Mouse (Mus musculus) spleen, adult 18-20 months (tissue): ENCODE results near the gene Cyp27a1.
A peak's percentile ranks its signal among the peaks of the same experiment; 100 is the strongest.

Source experiments
- DNase-seq, 2 experiments: peaks; one replicate each; pipeline ENCODE4 v3.0.0; 2022; ENCODE audit warnings: mixed read lengths in 2 of 2

Cyp27a1 gene

DNA sequence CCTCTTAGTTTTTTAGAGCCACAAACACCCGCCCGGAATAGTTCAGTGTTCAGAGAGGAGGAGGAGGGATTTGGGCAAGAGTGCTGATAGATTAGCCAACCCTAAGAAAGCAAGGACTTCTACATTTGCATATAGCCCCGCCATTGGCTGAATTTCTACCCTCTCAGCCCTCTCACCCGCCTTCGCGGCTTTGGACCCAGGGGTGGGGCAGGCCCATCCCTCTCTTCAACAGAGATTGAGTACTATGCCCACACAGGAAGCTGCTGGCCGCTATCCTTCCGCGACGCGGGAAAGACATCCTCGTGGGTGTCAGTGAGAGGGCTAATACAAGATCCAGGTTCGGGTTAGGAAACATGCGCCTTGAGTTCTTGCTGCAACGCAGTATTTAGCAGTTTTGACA lies 59.8 kb downstream of the Cyp27a1 start:
- peak; percentile 44 to 52 for DNase-seq

DNA sequence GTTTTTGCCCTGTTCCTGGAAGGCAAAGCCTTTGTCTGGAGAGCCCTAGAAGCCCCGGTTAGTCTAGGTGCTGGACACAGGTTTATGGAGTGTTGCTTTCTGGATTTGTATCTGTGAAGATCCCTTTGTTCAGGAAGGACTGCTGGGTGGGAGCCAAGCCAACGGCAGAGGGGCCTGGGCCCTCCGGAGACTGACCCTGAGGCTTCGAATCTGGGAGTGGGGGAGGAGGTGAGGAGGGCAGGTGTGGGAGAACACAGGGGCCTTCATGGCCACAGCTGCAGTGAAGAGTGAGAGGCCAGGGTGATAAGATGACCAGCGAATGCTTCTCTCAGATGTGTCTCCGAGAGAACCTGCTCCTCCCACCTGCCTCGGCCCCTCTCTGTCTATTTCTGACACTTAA lies 60.7 kb downstream of the Cyp27a1 start:
- no peak for DNase-seq

- no peak for DNase-seq
Observed at GRCm38 (mm10) chr1:74775816-74776215, 62.4 kb downstream of the Cyp27a1 start.

DNA sequence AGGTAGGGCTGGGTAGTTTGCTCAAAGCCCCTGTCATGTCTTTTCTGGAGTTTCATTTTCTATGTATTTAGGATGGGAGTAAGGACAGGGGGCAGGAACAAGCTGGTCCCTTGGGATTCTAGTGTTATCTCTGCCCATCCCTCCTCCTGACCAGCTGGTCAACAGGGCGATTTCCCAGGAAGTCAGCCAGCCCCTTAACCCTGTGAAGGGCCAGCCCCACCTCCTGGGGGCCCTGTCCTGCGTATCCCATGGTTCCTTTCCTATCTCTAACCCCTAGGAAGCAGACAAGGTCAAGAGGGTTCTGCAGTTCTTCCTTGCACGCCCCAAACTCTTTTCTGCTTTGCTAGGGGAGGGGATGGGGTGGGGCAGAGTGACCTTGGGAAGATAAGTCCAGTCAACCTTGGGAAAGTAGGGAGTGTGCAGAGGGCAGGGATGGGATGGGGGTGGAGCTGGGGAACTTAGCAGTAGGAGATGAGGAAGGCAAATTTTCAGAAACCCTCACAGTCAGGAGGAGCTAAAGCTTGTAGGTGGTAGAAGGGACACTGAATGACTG lies 65.6 kb downstream of the Cyp27a1 start:
- no peak for DNase-seq

DNA sequence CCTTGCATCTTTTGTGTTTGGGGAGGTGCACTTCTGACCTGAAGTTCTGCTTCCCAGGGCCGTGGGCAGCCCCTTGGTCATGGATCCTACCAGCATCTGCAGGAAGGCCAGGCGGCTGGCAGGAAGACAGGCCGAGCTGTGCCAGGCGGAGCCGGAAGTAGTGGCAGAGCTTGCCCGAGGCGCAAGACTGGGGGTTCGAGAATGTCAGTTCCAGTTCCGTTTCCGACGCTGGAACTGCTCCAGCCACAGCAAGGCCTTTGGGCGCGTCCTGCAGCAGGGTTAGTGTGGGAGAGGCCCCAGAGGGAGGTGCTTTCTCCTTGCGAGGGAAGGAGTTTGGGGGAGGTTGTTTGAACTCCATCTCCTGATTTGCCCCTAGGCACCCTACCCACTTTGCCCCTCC lies 68.7 kb downstream of the Cyp27a1 start:
- DNase-seq, result no peak

DNA sequence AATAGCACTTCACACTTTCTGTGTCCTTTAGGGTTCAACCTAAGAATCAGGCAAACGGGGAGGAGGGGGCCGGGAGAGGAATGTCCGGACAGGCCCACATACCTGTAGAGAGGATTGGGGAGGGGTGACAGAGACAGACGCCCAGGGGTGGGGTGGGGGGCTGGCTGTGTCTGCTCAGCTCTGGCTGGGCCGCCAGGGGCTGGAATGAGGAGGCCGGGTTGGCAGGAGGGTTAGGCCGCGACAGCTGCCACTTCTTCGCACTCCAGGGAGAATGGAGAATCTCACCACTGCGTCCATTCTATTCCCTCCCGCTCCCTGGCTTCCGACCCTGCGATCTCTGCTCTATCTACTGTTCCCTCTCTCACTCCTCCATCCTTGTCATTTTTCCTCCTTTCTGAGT lies 70.2 kb downstream of the Cyp27a1 start:
- no peak for DNase-seq

- DNase-seq, result peak; percentile 16 to 50
Observed at GRCm38 (mm10) chr1:74784041-74784759, 70.8 kb downstream of the Cyp27a1 start.
